Mouse (Mus musculus) heart, embryonic 13.5 days (tissue): Measurements from ENCODE around the gene Apol8. TPM values are rescaled to one million over a fixed set of nuclear protein-coding genes. Genes with fewer than 3 reads are reported as not detected.
"Not testable (repeated sequence)": the region's sequence is repeated elsewhere in the genome, so short reads cannot be mapped to it uniquely, and the experiment has no call there.

Experiments used
- ATAC-seq: fragments of 200-750 bp; cut with Nextera tagmentation; 2 replicates; pipeline ENCODE4 v1.8.0; 2017; ENCODE audit warnings: moderate TSS enrichment; ENCODE audit not compliant: insufficient number of reproducible peaks, low FRiP score, low TSS enrichment; ENCODE audit errors: extremely low read depth
- H3K27ac ChIP-seq: fragments of 300-500 bp; sonication (generic); replicated peaks from 2 replicates; pipeline ENCODE4 v1.5.1; 2015; ENCODE audit warnings: moderate library complexity, mild to moderate bottlenecking, inconsistent platforms
- H3K27me3 ChIP-seq: fragments of 300-500 bp; sonication (generic); replicated peaks from 2 replicates; pipeline ENCODE4 v1.6.1; 2015; ENCODE audit warnings: mild to moderate bottlenecking, inconsistent platforms
- H3K36me3 ChIP-seq: fragments of 300-500 bp; sonication (generic); 2 replicates; pipeline ENCODE4 v1.6.1; 2015; ENCODE audit warnings: mild to moderate bottlenecking, inconsistent platforms
- H3K4me1 ChIP-seq: fragments of 300-500 bp; sonication (generic); 2 replicates; pipeline ENCODE4 v1.6.1; 2015; ENCODE audit warnings: inconsistent platforms
- H3K4me2 ChIP-seq: fragments of 300-500 bp; sonication (generic); 2 replicates; pipeline ENCODE4 v1.6.1; 2015; ENCODE audit warnings: inconsistent platforms, mild to moderate bottlenecking, moderate library complexity
- H3K4me3 ChIP-seq: fragments of 300-500 bp; sonication (generic); 2 replicates; pipeline ENCODE4 v1.5.1; 2015; ENCODE audit warnings: moderate library complexity, mild to moderate bottlenecking, inconsistent platforms
- H3K9ac ChIP-seq: fragments of 300-500 bp; sonication (generic); 2 replicates; pipeline ENCODE4 v1.6.1; 2015; ENCODE audit warnings: inconsistent platforms, mild to moderate bottlenecking, moderate library complexity
- H3K9me3 ChIP-seq: fragments of 300-500 bp; sonication (generic); 2 replicates; pipeline ENCODE4 v1.6.1; 2016; ENCODE audit warnings: inconsistent platforms
- WGBS: fragments of 180-500 bp; shearing (Covaris S2); methylation state at CpG from one replicate; pipeline ENCODE4 v1.1.7; 2015; ENCODE audit warnings: mixed read lengths; 5-methylcytosine and 5-hydroxymethylcytosine counted together
- polyA plus RNA-seq: library from polyadenylated mRNA; unstranded; fragments of >200 nt; fragmentation: Nextera tagmentation; extraction: Ambion mirVana; gene quantifications from 2 replicates; pipeline ENCODE4 v1.2.1, GENCODE M21; 2015

Gene Apol8
- polyA plus RNA-seq, 1 experiment from 2014 or later: 0.32 TPM

GRCm38 (mm10) chr15:77749717-77750116 is 7.1 kb downstream of the Apol8 start:
- Histone ChIP-seq H3K4me1 (peaks cover 5% of the 10 kb centered on the region; the same call in 1 of the 2 replicates), H3K36me3 (no peaks in the 10 kb centered on the region), H3K27me3 (peaks cover 10% of the 10 kb centered on the region; the same call in 1 of the 2 replicates), H3K27ac (no peak overlapping the region), H3K9me3 (no peaks in the 10 kb centered on the region), H3K4me3 (no peak overlapping the region), H3K4me2 (no peak overlapping the region), H3K9ac (no peak overlapping the region)
- 83% methylated on average over 10 of the region's 10 CpGs for WGBS
- no peak for ATAC-seq

DNA sequence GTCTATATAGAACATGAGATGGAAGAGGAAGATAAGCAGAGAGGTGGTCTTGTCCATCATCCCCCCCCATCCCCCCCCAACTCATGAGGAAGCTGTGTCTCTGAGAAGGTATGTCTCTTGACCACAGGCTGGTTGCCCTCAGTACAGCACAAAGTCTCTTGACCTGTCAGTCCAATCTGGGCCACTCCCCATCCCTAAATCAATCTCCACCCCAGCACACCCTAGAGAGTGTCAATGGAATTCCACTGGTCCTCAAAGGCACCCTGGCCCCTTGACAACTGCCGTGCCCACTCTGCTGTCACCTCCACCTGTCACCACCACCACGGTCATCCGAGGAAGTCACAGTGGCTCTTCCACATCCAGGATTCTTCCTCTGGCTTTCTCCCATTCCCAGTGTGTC is 8.4 kb downstream of the Apol8 start:
- no peak overlapping the region for H3K4me3 ChIP-seq
- H3K36me3 ChIP-seq: no peaks in the 10 kb centered on the region
- no peak overlapping the region for H3K9ac ChIP-seq
- no peak for ATAC-seq
- no peak overlapping the region for H3K4me2 ChIP-seq
- WGBS: 42% methylated on average over 3 of the region's 3 CpGs
- no peaks in the 10 kb centered on the region for H3K9me3 ChIP-seq
- no peak overlapping the region for H3K27ac ChIP-seq
- peaks cover 2% of the 10 kb centered on the region; the same call in 1 of the 2 replicates for H3K4me1 ChIP-seq
- H3K27me3 ChIP-seq: peaks cover 10% of the 10 kb centered on the region; the same call in 1 of the 2 replicates

DNA sequence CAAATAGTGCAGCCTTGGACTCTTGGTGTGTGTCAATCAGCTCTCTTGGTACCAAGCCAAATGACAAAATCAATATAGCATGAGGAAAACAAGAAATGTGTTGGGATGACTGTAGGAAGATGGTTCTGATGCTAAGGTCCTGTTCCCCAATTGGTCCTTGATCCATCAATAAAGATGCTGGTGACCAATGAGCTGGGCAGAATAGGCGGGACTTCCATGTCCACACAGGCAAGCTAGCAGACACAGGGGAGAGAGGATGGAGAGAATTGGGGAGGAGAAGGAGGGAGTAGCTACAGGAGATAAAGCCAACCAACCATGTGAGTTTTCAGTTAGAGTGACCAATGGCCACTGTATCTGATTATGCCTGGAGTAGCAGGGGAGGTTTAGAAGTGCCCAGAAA is 10.5 kb downstream of the Apol8 start:
- no peak for ATAC-seq
- H3K36me3 ChIP-seq: no peaks in the 10 kb centered on the region
- no peaks in the 10 kb centered on the region for H3K4me1 ChIP-seq
- no peak overlapping the region for H3K9ac ChIP-seq
- no peaks in the 10 kb centered on the region for H3K27me3 ChIP-seq
- no peaks in the 10 kb centered on the region for H3K9me3 ChIP-seq
- 88% methylated on average over 1 of the region's 1 CpGs for WGBS
- no peak overlapping the region for H3K27ac ChIP-seq
- no peak overlapping the region for H3K4me3 ChIP-seq
- H3K4me2 ChIP-seq: no peak overlapping the region

- ATAC-seq: no peak
- Histone ChIP-seq H3K4me2 (no peak overlapping the region), H3K36me3 (no peaks in the 10 kb centered on the region), H3K9ac (no peak overlapping the region), H3K27ac (no peak overlapping the region), H3K4me1 (no peaks in the 10 kb centered on the region), H3K9me3 (no peaks in the 10 kb centered on the region), H3K27me3 (no peaks in the 10 kb centered on the region), H3K4me3 (no peak overlapping the region)
Observed at GRCm38 (mm10) chr15:77745081-77745480, 11.7 kb downstream of the Apol8 start.

DNA sequence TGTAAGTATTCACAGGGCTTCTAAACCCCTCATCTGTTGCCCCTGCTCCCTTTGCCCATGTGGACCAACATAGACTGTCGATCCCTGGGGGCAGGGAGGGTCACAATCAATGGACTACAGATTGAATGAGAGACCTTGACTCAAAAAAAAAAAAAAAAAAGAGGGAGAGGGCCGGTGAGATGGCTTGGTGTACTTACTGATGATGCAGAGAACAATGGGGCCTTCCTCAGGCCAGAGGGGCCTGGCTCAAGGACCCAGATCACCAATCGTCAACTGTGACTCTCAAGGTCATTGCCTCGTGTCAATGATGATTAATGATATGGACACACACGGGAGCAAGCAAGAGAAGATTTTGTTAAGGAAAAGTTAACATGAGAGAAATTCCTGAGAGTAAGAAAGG is 12.2 kb downstream of the Apol8 start:
- no peaks in the 10 kb centered on the region for H3K27me3 ChIP-seq

DNA sequence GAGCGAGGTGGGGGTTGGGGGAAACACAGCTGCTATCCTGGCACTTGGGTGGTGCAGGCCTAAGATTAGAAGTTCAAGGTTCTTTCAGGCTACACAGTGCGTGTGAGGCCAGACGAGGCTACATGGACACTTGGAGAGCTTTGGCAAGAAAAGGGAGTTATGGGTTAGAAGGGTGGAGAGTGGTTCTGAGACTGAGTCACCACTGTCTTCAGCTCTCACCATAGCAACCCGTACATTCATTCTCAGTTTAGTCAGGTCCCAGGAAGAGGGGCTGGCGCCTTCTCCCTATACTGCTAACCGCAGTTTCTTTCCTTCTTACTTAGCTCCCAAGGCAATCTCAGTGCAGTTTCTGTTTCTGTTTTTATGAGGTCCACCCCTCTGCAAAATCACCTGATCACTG is 15.2 kb downstream of the Apol8 start:
- not testable (repeated sequence) for H3K36me3 ChIP-seq, H3K9me3 ChIP-seq, H3K27me3 ChIP-seq, H3K4me2 ChIP-seq, H3K9ac ChIP-seq, H3K4me3 ChIP-seq, H3K27ac ChIP-seq, ATAC-seq, H3K4me1 ChIP-seq
- 72% methylated on average over 6 of the region's 6 CpGs for whole genome bisulfite sequencing

More for the DNA sequence above, 12.2 kb downstream of the Apol8 start:
- H3K4me2 ChIP-seq: no peak overlapping the region
- H3K4me1 ChIP-seq: no peaks in the 10 kb centered on the region
- no peak overlapping the region for H3K4me3 ChIP-seq
- H3K36me3 ChIP-seq: no peaks in the 10 kb centered on the region
- no peak for ATAC-seq
- H3K9me3 ChIP-seq: no peaks in the 10 kb centered on the region
- no peak overlapping the region for H3K27ac ChIP-seq
- H3K9ac ChIP-seq: no peak overlapping the region
- WGBS: 31% methylated on average over 5 of the region's 5 CpGs

GRCm38 (mm10) chr15:77740511-77741297 is 16.1 kb downstream of the Apol8 start:
- no peaks in the 10 kb centered on the region for H3K4me1 ChIP-seq
- H3K27me3 ChIP-seq: no peaks in the 10 kb centered on the region
- no peak overlapping the region for H3K9ac ChIP-seq
- ATAC-seq: no peak
- 71% methylated on average over 9 of the region's 9 CpGs for WGBS
- H3K36me3 ChIP-seq: no peaks in the 10 kb centered on the region
- H3K9me3 ChIP-seq: no peaks in the 10 kb centered on the region
- no peak overlapping the region for H3K4me2 ChIP-seq
- H3K27ac ChIP-seq: no peak overlapping the region
- no peak overlapping the region for H3K4me3 ChIP-seq

GRCm38 (mm10) chr15:77733903-77734302 is 22.9 kb downstream of the Apol8 start:
- H3K27ac ChIP-seq, H3K27me3 ChIP-seq, H3K4me3 ChIP-seq, H3K36me3 ChIP-seq, H3K9ac ChIP-seq, H3K4me2 ChIP-seq, ATAC-seq, H3K9me3 ChIP-seq: not testable (repeated sequence)
- peaks cover 18% of the 10 kb centered on the region for H3K4me1 ChIP-seq
- WGBS: 44% methylated on average over 4 of the region's 4 CpGs

DNA sequence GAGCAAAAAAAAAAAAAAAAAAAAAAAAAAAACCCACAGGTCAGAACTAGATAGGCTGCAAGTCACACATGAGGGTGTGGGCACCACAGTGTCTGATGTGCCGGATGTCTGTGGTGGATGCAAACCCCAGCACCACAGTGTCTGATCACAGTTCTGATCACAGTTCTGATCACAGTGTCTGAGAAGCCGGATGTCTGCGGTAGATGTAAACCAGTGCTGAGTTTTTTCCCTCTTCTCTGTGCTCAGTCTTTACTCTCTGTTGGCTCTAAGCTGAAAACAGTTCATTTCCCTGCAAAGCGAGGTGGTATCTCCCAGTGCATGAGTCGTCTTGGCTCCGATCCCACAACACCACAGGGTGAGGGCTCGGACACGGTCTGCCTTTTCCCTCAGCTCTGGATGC is 23.4 kb downstream of the Apol8 start:
- ATAC-seq, H3K9me3 ChIP-seq: not testable (repeated sequence)
- 40% methylated on average over 8 of the region's 8 CpGs for WGBS

GRCm38 (mm10) chr15:77732851-77733250 is 24.0 kb downstream of the Apol8 start:
- H3K4me3 ChIP-seq, H3K4me2 ChIP-seq, H3K27me3 ChIP-seq, H3K27ac ChIP-seq, H3K9ac ChIP-seq, H3K9me3 ChIP-seq, ATAC-seq, H3K36me3 ChIP-seq: not testable (repeated sequence)
- H3K4me1 ChIP-seq: peaks cover 18% of the 10 kb centered on the region
- whole genome bisulfite sequencing: 68% methylated on average over 10 of the region's 10 CpGs

More for the DNA sequence above, 23.4 kb downstream of the Apol8 start:
- peaks cover 18% of the 10 kb centered on the region for H3K4me1 ChIP-seq
- not testable (repeated sequence) for H3K27ac ChIP-seq, H3K27me3 ChIP-seq, H3K36me3 ChIP-seq, H3K4me3 ChIP-seq, H3K9ac ChIP-seq, H3K4me2 ChIP-seq

DNA sequence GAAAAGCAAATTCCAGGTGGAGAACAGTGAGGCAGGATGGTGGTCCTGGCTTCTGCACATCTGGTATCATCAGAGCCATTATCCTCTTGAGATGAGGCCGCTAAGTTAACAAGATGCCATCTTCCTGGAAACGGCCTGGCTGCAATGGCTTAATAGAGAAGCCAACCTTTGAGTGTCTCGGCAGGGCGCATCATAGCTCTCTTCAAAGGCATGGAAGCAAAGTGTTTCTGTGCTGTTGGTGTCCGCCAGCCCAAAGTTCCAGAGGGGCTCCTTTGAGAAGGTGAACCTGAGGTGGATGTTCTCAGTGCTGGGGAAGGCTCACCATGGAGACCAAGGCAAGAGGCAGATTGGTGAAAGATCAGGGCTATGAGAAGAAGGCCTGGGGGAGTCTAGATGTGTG is 25.2 kb downstream of the Apol8 start:
- H3K9me3 ChIP-seq: no peaks in the 10 kb centered on the region
- peaks cover 3% of the 10 kb centered on the region; the same call in 1 of the 2 replicates for H3K27me3 ChIP-seq
- no peaks in the 10 kb centered on the region for H3K36me3 ChIP-seq
- no peak for ATAC-seq
- H3K9ac ChIP-seq: no peak overlapping the region
- no peak overlapping the region for H3K4me2 ChIP-seq
- H3K4me3 ChIP-seq: no peak overlapping the region
- WGBS: 83% methylated on average over 5 of the region's 5 CpGs
- no peak overlapping the region for H3K27ac ChIP-seq
- peaks cover 18% of the 10 kb centered on the region for H3K4me1 ChIP-seq

DNA sequence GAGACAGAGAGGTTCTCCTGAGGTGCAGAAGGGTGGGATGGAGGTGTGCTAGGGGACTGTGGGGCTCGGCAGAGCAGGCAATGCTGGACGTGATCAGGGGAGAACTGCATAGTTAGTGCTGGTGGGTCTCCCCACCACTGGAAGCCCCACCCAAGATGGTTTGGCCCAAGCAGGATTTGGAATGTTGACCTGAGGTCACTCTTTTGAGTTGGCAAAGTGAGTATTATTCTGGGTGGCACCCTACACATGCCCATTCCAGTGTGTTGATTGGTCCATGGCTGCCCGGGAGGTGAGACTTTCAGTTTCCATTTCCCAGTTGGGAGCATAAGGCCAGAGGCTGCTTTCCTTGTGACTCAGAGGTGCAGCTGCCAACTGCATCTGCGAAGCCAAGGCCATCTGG is 28.1 kb downstream of the Apol8 start, which contains the start of gene Apol9b:
Gene Apol9b, plus strand, starts transcription at position 301 of the 400 bp plus-strand sequence.
- H3K9ac ChIP-seq, H3K27ac ChIP-seq, ATAC-seq, H3K36me3 ChIP-seq, H3K4me2 ChIP-seq, H3K4me3 ChIP-seq, H3K9me3 ChIP-seq, H3K27me3 ChIP-seq: not testable (repeated sequence)
- peaks cover 18% of the 10 kb centered on the region for H3K4me1 ChIP-seq
- 82% methylated on average over 1 of the region's 4 CpGs for WGBS
